Mouse (Mus musculus): Measurements from ENCODE around the gene Trappc12. TPM values are rescaled to one million over a fixed set of nuclear protein-coding genes. Genes with fewer than 3 reads are reported as not detected.
"Not testable (repeated sequence)": the region's sequence is repeated elsewhere in the genome, so short reads cannot be mapped to it uniquely, and the experiment has no call there.

The Trappc12 gene
- total RNA-seq, 2 experiments from 2014 or later, result 18.0 to 19.7 TPM

GRCm38 (mm10) chr12:28733520-28734245 is 16.6 kb downstream of the Trappc12 start:
- DNase-seq (ENCODE audit: low spot score), result not testable (repeated sequence)

- no peak for DNase-seq (ENCODE audit: low spot score)
These were observed 17.6 kb downstream of the Trappc12 start for GRCm38 (mm10) chr12:28732631-28733030.

- DNase-seq (ENCODE audit: low spot score), result no peak
These were observed 23.2 kb downstream of the Trappc12 start for GRCm38 (mm10) chr12:28727061-28727460.

GRCm38 (mm10) chr12:28726204-28726603 is 24.1 kb downstream of the Trappc12 start:
- no peak for DNase-seq (ENCODE audit: low spot score)

- DNase-seq (ENCODE audit: low spot score), result no peak
These were observed 25.9 kb downstream of the Trappc12 start for GRCm38 (mm10) chr12:28724366-28724765.

- DNase-seq (ENCODE audit: low spot score), result no peak
These were observed 32.2 kb downstream of the Trappc12 start for GRCm38 (mm10) chr12:28718106-28718505.

- DNase-seq (ENCODE audit: low spot score), result no peak
These were observed 33.2 kb downstream of the Trappc12 start for GRCm38 (mm10) chr12:28717066-28717465.

GRCm38 (mm10) chr12:28714822-28715632 is 35.2 kb downstream of the Trappc12 start:
- DNase-seq (ENCODE audit: low spot score), result no peak

GRCm38 (mm10) chr12:28710566-28711185 is 39.6 kb downstream of the Trappc12 start:
- DNase-seq (ENCODE audit: low spot score), result no peak

- DNase-seq (ENCODE audit: low spot score), result no peak
These were observed 42.1 kb downstream of the Trappc12 start for GRCm38 (mm10) chr12:28708154-28708553.

- DNase-seq (ENCODE audit: low spot score), result no peak
These were observed 45.1 kb downstream of the Trappc12 start for GRCm38 (mm10) chr12:28705204-28705603.

GRCm38 (mm10) chr12:28704381-28704780 is 45.9 kb downstream of the Trappc12 start:
- no peak for DNase-seq (ENCODE audit: low spot score)

- DNase-seq (ENCODE audit: low spot score), result no peak
These were observed 49.0 kb downstream of the Trappc12 start for GRCm38 (mm10) chr12:28701302-28701701.

GRCm38 (mm10) chr12:28700561-28701025 is 49.7 kb downstream of the Trappc12 start:
- DNase-seq (ENCODE audit: low spot score), result peak; percentile 89

- DNase-seq (ENCODE audit: low spot score), result peak; percentile 16
These were observed 50.2 kb downstream of the Trappc12 start for GRCm38 (mm10) chr12:28700101-28700511.

GRCm38 (mm10) chr12:28699656-28700055 is 50.6 kb downstream of the Trappc12 start:
- peak; percentile 70 for DNase-seq (ENCODE audit: low spot score)

- DNase-seq (ENCODE audit: low spot score), result no peak
These were observed 51.2 kb downstream of the Trappc12 start for GRCm38 (mm10) chr12:28699086-28699485.

GRCm38 (mm10) chr12:28697821-28698595 is 52.3 kb downstream of the Trappc12 start:
- no peak for DNase-seq (ENCODE audit: low spot score)

- DNase-seq (ENCODE audit: low spot score), result no peak
These were observed 55.5 kb downstream of the Trappc12 start for GRCm38 (mm10) chr12:28694776-28695175.

- no peak for DNase-seq (ENCODE audit: low spot score)
These were observed 56.0 kb downstream of the Trappc12 start for GRCm38 (mm10) chr12:28694231-28694630.

- no peak for DNase-seq (ENCODE audit: low spot score)
These were observed 56.5 kb downstream of the Trappc12 start for GRCm38 (mm10) chr12:28693738-28694137.
